Comparison of ENCODE assay signal across 8 mouse cellular contexts in genomic region chr9:95404811-95405465, GRCm38 (mm10). TPM values are rescaled to one million over a fixed set of nuclear protein-coding genes. Genes with fewer than 3 reads are reported as not detected.
A peak's percentile ranks its signal among the peaks of the same experiment; 100 is the strongest.
DNase-seq lines count a peak whose midpoint lies in the region; ATAC-seq and TF ChIP-seq lines count a peak whose summit lies in the region.

No protein-coding gene starts in this region.

- TF ChIP-seq POLR2A in kidney, adult 2 months (IDR thresholded peaks at IDR 0.05; ENCODE audit: low read depth, low read length), result no peak
- no peak for TF ChIP-seq POLR2A in myocyte (IDR thresholded peaks at IDR 0.05; ENCODE audit: insufficient read length, low read depth)

- WGBS in kidney, adult 2 months, result 49% methylated on average over 38 of the region's 38 CpGs
- 72% methylated on average over 38 of the region's 38 CpGs for WGBS in forebrain, embryonic 11.5 days

- peaks cover 3% of the 10 kb centered on the region; the same call in 1 of the 2 replicates for H3K27me3 ChIP-seq in kidney, adult 2 months (replicated peaks; ENCODE audit: control insufficient read depth, insufficient read depth, low read length)
- H3K27me3 ChIP-seq in forebrain, embryonic 11.5 days (ENCODE audit: control insufficient read depth, insufficient read depth, low read length), result peaks cover 2% of the 10 kb centered on the region; the same call in 1 of the 2 replicates
- no peaks in the 10 kb centered on the region for H3K27me3 ChIP-seq in myocyte (ENCODE audit: control insufficient read depth, insufficient read depth, insufficient read length)

- peak overlapping the region; percentile 97 for H3K4me2 ChIP-seq in forebrain, embryonic 11.5 days (ENCODE audit: low read depth, low read length, severe bottlenecking)
- peak overlapping the region; percentile 73 for H3K4me2 ChIP-seq in myocyte (ENCODE audit: low read depth)

- no peak overlapping the region for H3K27ac ChIP-seq in kidney, adult 2 months (ENCODE audit: insufficient read depth, low read depth, low read length)
- H3K27ac ChIP-seq in forebrain, embryonic 11.5 days (ENCODE audit: low read depth, low read length), result no peak overlapping the region

- H3ac ChIP-seq in myocyte (ENCODE audit: control insufficient read depth, insufficient read length), result peak overlapping the region; percentile 95

- H3K4me1 ChIP-seq in kidney, adult 2 months (ENCODE audit: control insufficient read depth, insufficient read depth, low read length), result no peaks in the 10 kb centered on the region
- peaks cover 12% of the 10 kb centered on the region; the same call in 1 of the 2 replicates for H3K4me1 ChIP-seq in forebrain, embryonic 11.5 days (replicated peaks; ENCODE audit: control insufficient read depth, insufficient read depth, low read length)

- no peak for TF ChIP-seq CTCF in kidney, adult 2 months (conservative IDR thresholded peaks at IDR 0.05; ENCODE audit: insufficient read depth, insufficient read length, low read depth, low read length)

- DNase-seq in kidney, adult 2 months, result peak; percentile 24
- DNase-seq in kidney, postnatal 10 days, result no peak
- DNase-seq in WW6 (ENCODE audit: low read depth, low spot score), result peak; percentile 14
- DNase-seq in forebrain, embryonic 11.5 days (ENCODE audit: low spot score), result no peak
- peak; percentile 21 to 40 for DNase-seq in kidney, postnatal 36 days
- no peak for DNase-seq in B cell, adult 2 months
- DNase-seq in gastrocnemius, adult 18-20 months (ENCODE audit: low spot score), result no peak

- H3K9ac ChIP-seq in forebrain, embryonic 11.5 days (ENCODE audit: low read length), result peak overlapping the region; percentile 84; the same call in 1 of the 2 replicates

- H3K36me3 ChIP-seq in kidney, adult 2 months (ENCODE audit: control insufficient read depth, insufficient read depth, low read length), result no peaks in the 10 kb centered on the region
- no peaks in the 10 kb centered on the region; the same call in 1 of the 2 replicates for H3K36me3 ChIP-seq in forebrain, embryonic 11.5 days (ENCODE audit: control insufficient read depth, insufficient read depth, low read length)
- H3K36me3 ChIP-seq in myocyte (ENCODE audit: control insufficient read depth, insufficient read depth), result peaks cover 4% of the 10 kb centered on the region

- no peak for ATAC-seq in forebrain, embryonic 11.5 days (replicated peaks; ENCODE audit: low FRiP score)

- no peaks in the 10 kb centered on the region for H3K9me3 ChIP-seq in forebrain, embryonic 11.5 days (ENCODE audit: control insufficient read depth, low read length)

- H3K4me3 ChIP-seq in kidney, adult 2 months (ENCODE audit: insufficient read depth, low read depth, low read length), result peak overlapping the region; percentile 49
- peak overlapping the region; percentile 78 for H3K4me3 ChIP-seq in forebrain, embryonic 11.5 days (ENCODE audit: low read depth, low read length)
- peak overlapping the region; percentile 52 for H3K4me3 ChIP-seq in myocyte

- H3K79me2 ChIP-seq in myocyte (ENCODE audit: control insufficient read depth, insufficient read depth), result peaks cover 24% of the 10 kb centered on the region

TF ChIP-seq in myocyte, 11 proteins besides CTCF, POLR2A, EP300 and RAD21:
- TF ChIP-seq E2F4 (IDR thresholded peaks at IDR 0.05; ENCODE audit: insufficient read depth), result no peak

RNA-seq across cellular contexts. Expression of gene Chst2, which starts 1.6 kb away (rescaled TPM):
- polyA plus RNA-seq in kidney, adult 2 months (2012; rRNA removed), result 2.6 and 3.3 TPM in 2 replicates
- 15.0 and 17.5 TPM in 2 replicates for polyA plus RNA-seq in forebrain, embryonic 11.5 days (2014; fragmentation: Nextera tagmentation; extraction: Ambion mirVana)
- 8.4 TPM for polyA plus RNA-seq in myocyte (2012; fragmentation: generic; extraction: Trizol)
- under 1 TPM; 0.32 to 0.38 TPM for total RNA-seq in gastrocnemius, adult 18-20 months (2021)

Comparison
In these comparisons a context has a peak if more than half of its experiments do, and no peak if none do; other contexts are left out.
1. DNase-seq: peak in kidney, adult 2 months (single experiment), WW6 (single experiment) and kidney, postnatal 36 days (2 of 2); none in kidney, postnatal 10 days (single experiment), forebrain, embryonic 11.5 days (single experiment), B cell, adult 2 months (0 of 2) and gastrocnemius, adult 18-20 months (single experiment).
2. Peak in every context shown above with its lines, with median percentiles within 50 percentile points of each other: H3K4me3 ChIP-seq.